Mouse (Mus musculus) stomach, embryonic 14.5 days (tissue): ENCODE results near the gene Lhfpl2. TPM values are rescaled to one million over a fixed set of nuclear protein-coding genes. Genes with fewer than 3 reads are reported as not detected.

Source experiments
- ATAC-seq: fragments of 200-750 bp; cut with Nextera tagmentation; 2 replicates; pipeline ENCODE4 v1.8.0; 2017; ENCODE audit warnings: low read depth, moderate TSS enrichment; ENCODE audit not compliant: insufficient number of reproducible peaks, insufficient read depth, low FRiP score
- H3K27ac ChIP-seq: fragments of 300-500 bp; sonication (generic); 2 replicates; pipeline ENCODE4 v1.5.1; 2014; ENCODE audit warnings: mild to moderate bottlenecking, low read length, moderate library complexity, mixed read lengths
- H3K27me3 ChIP-seq: fragments of 300-500 bp; sonication (generic); 2 replicates; pipeline ENCODE4 v1.6.1; 2014; ENCODE audit warnings: low read length, control low read depth, mixed read lengths; ENCODE audit not compliant: control insufficient read depth, insufficient read depth
- H3K36me3 ChIP-seq: fragments of 300-500 bp; sonication (generic); 2 replicates; pipeline ENCODE4 v1.6.1; 2014; ENCODE audit warnings: mild to moderate bottlenecking, control low read depth, low read length, moderate library complexity, mixed read lengths; ENCODE audit not compliant: control insufficient read depth, insufficient read depth
- H3K4me1 ChIP-seq: fragments of 300-500 bp; sonication (generic); 2 replicates; pipeline ENCODE4 v1.6.1; 2014; ENCODE audit warnings: low read length, control low read depth, mixed read lengths; ENCODE audit not compliant: control insufficient read depth, insufficient read depth
- H3K4me2 ChIP-seq: fragments of 300-500 bp; sonication (generic); replicated peaks from 2 replicates; pipeline ENCODE4 v1.6.1; 2014; ENCODE audit warnings: low read depth, low read length, control low read depth
- H3K4me3 ChIP-seq: fragments of 300-500 bp; sonication (generic); 2 replicates; pipeline ENCODE4 v1.5.1; 2014; ENCODE audit warnings: low read depth, low read length, control low read depth
- H3K9ac ChIP-seq: fragments of 300-500 bp; sonication (generic); replicated peaks from 2 replicates; pipeline ENCODE4 v1.6.1; 2014; ENCODE audit warnings: low read depth, mild to moderate bottlenecking, control low read depth, low read length, moderate library complexity, mixed read lengths
- H3K9me3 ChIP-seq: fragments of 300-500 bp; sonication (generic); 2 replicates; pipeline ENCODE4 v1.6.1; 2016; ENCODE audit warnings: low read depth, low read length, control low read depth; ENCODE audit not compliant: control insufficient read depth
- WGBS: fragments of 180-500 bp; shearing (Covaris S2); extraction: QIAGEN DNeasy Blood & Tissue Kit; methylation state at CpG from one replicate; pipeline ENCODE4 v1.1.7; 2014; 5-methylcytosine and 5-hydroxymethylcytosine counted together
- polyA plus RNA-seq: library from polyadenylated mRNA; unstranded; fragments of >200 nt; fragmentation: Nextera tagmentation; extraction: Ambion mirVana; gene quantifications from 2 replicates; pipeline ENCODE4 v1.2.1, GENCODE M21; 2014

Gene Lhfpl2
- polyA plus RNA-seq, 1 experiment from 2014 or later = 20.8 TPM

DNA sequence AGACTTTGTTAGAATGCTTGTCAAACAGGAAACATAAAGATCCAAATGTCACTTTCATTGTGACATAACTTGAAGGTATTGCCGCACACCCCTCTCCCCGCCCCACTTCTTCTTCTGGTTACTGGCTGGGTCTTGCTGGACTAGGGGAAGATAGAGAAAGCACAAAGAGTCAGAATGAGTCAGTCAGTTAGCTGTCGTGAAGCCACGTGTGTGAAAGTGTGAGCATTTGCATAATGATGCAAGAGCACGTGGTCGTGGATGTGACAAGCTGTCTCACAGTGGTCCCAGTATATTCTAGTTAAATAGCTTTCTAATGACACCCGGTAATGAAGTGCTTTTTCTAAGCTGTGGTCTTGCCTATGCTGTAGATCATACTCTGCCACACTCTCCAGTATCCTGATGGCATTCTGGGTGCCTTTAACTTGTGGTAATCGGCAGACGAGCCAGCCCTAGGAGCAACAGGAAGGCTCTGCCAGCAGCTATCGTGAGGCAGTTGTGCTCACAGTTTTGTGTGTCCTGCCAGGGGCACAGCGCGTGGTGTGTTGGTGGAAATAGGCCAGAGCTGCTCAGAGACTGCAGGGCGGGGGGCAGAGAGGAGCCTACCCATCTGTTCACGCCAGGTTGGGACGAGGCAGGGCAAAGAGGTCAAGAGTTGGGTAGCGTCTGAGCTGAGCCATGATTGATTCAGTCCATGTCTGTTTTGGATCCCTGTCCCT is 40.9 kb downstream of the Lhfpl2 start:
- no peaks in the 10 kb centered on the region for H3K36me3 ChIP-seq
- H3K9me3 ChIP-seq = no peaks in the 10 kb centered on the region
- H3K27me3 ChIP-seq = no peaks in the 10 kb centered on the region
- WGBS = 67% methylated on average over 16 of the region's 16 CpGs
- H3K27ac ChIP-seq = no peak overlapping the region
- H3K4me3 ChIP-seq = no peak overlapping the region
- no peak overlapping the region for H3K9ac ChIP-seq
- 0 out of 2 replicates have a peak, but pooled peaks cover 3% of the 10 kb centered on the region for H3K4me1 ChIP-seq
- no peak for ATAC-seq
- H3K4me2 ChIP-seq = no peak overlapping the region

DNA sequence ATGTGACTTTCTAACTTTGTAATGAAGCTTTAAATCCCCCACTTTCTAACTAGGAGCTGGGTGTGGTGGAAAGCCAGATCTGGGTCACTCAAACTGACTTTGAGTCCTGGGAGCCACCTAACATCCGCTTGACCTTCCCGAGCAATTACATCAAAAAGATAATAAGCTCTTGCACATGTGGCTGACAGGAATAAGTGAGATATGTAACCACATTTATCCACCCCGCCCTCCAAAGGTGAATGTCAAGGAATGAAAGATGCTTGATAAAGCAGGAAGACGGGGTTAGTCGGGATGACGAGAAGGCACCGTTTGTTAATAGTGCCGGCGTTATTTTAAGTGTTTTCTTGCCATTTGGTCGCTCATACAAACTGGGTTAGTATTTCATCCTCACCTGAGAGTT is 41.5 kb downstream of the Lhfpl2 start:
- H3K36me3 ChIP-seq = no peaks in the 10 kb centered on the region
- ATAC-seq = no peak
- H3K4me3 ChIP-seq = no peak overlapping the region
- H3K9me3 ChIP-seq = no peaks in the 10 kb centered on the region
- H3K4me1 ChIP-seq = peaks cover 3% of the 10 kb centered on the region; the same call in 1 of the 2 replicates
- no peak overlapping the region for H3K27ac ChIP-seq
- 75% methylated on average over 10 of the region's 10 CpGs for WGBS
- H3K27me3 ChIP-seq = no peaks in the 10 kb centered on the region
- H3K4me2 ChIP-seq = no peak overlapping the region
- H3K9ac ChIP-seq = no peak overlapping the region

- Histone ChIP-seq H3K27ac (no peak overlapping the region), H3K9me3 (no peaks in the 10 kb centered on the region), H3K4me3 (no peak overlapping the region), H3K4me2 (no peak overlapping the region), H3K36me3 (no peaks in the 10 kb centered on the region), H3K9ac (no peak overlapping the region), H3K27me3 (no peaks in the 10 kb centered on the region), H3K4me1 (peaks cover 12% of the 10 kb centered on the region; the same call in 1 of the 2 replicates)
- no peak for ATAC-seq
- 62% methylated on average over 3 of the region's 3 CpGs for WGBS
Measured at GRCm38 (mm10) chr13:94100361-94100760, 42.8 kb downstream of the Lhfpl2 start.

DNA sequence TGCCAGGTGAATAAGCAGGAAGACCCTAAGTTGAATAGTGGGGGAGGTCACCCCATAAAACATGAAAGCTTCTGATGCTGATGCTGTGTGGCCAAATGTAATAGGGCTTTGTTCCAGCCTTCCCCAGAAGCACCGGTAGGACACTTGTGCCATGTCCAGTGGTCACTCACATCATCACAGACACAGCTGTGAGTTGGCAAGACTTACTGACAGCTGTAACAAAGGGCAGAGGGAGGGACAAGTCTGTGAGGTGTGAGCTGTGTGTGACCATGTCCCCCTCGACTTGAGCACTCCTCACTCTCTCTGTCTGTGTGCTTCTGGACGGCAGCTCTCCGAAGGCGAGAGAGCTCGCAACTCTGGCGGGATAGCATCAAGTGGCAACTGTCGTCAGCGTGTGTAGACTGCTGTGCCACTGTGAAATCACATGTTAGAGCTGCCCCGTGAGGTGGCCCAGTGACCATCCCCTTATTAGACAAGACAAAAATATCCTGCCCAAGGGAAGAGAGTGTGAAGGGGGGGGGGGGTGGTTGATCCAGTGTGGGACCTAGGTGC is 43.5 kb downstream of the Lhfpl2 start:
- no peak for ATAC-seq
- H3K4me1 ChIP-seq = peaks cover 15% of the 10 kb centered on the region; the same call in 1 of the 2 replicates
- H3K4me2 ChIP-seq = no peak overlapping the region
- H3K27me3 ChIP-seq = no peaks in the 10 kb centered on the region
- WGBS = 85% methylated on average over 10 of the region's 10 CpGs
- H3K36me3 ChIP-seq = no peaks in the 10 kb centered on the region
- no peaks in the 10 kb centered on the region for H3K9me3 ChIP-seq
- H3K27ac ChIP-seq = no peak overlapping the region
- no peak overlapping the region for H3K4me3 ChIP-seq
- H3K9ac ChIP-seq = no peak overlapping the region

DNA sequence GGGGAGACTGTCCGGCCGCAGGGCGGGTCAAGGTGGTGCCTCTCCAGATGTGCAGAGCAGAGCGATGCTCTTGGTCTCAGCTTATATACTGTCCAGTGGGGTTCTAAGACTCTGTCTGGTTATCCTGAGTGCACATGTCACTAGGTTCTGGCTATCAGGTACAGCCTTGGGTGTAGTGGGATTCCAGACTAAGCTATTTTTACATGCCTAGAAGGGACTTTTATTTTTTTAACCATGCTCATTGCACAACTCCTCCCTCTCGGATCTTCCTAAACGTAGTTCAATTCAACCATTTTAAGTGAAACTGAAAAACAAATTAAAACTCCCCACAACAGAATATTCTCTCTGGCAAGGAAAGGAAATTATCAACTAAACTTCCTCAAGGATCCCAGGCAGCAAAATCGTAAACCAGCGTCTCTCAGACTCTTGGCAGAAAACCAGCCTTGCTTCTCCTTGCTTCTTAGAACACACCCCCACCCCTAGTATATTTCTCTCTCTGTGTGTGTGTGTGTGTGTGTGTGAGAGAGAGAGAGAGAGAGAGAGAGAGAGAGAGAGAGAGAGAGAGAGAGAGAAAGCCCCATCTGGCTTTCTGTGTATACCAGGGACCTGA is 47.4 kb downstream of the Lhfpl2 start:
- H3K4me2 ChIP-seq = no peak overlapping the region
- ATAC-seq = no peak

DNA sequence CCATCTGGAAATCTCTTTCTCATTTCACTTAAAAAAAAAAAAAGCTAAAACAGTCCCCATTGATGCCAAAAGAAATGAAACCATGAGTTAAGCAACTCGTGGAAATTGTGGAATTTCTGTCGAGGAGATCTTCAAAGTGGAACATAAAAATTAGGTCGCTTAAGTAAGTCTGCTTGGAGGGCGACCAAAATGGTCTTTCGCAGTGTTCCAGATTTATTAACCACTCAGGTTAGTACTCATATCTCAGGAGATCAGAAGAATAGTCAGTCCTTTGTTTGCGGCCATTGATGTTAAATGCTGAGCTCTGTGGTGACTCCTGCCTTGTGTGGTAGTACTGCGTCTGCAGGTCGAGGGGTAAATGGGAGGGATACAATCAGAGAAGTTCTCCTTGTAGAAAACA is 48.8 kb downstream of the Lhfpl2 start:
- Histone ChIP-seq H3K4me3 (no peak overlapping the region), H3K4me1 (peaks cover 12% of the 10 kb centered on the region; the same call in 1 of the 2 replicates), H3K27me3 (no peaks in the 10 kb centered on the region), H3K36me3 (no peaks in the 10 kb centered on the region), H3K4me2 (no peak overlapping the region), H3K9ac (no peak overlapping the region), H3K9me3 (no peaks in the 10 kb centered on the region), H3K27ac (no peak overlapping the region)
- WGBS = 83% methylated on average over 8 of the region's 8 CpGs
- no peak for ATAC-seq

More for the DNA sequence above, 47.4 kb downstream of the Lhfpl2 start:
- Histone ChIP-seq H3K27ac (peak overlapping the region; percentile 6; the same call in 1 of the 2 replicates), H3K4me1 (peaks cover 13% of the 10 kb centered on the region; the same call in 1 of the 2 replicates), H3K36me3 (no peaks in the 10 kb centered on the region), H3K4me3 (no peak overlapping the region), H3K9me3 (no peaks in the 10 kb centered on the region), H3K27me3 (no peaks in the 10 kb centered on the region), H3K9ac (no peak overlapping the region)
- 63% methylated on average over 8 of the region's 8 CpGs for WGBS

- H3K4me3 ChIP-seq = no peak overlapping the region
- H3K9ac ChIP-seq = no peak overlapping the region
- no peak overlapping the region for H3K4me2 ChIP-seq
- no peak overlapping the region for H3K27ac ChIP-seq
- 91% methylated on average over 7 of the region's 7 CpGs for WGBS
- H3K27me3 ChIP-seq = no peaks in the 10 kb centered on the region
- ATAC-seq = no peak
- H3K9me3 ChIP-seq = no peaks in the 10 kb centered on the region
- peaks cover 12% of the 10 kb centered on the region; the same call in 1 of the 2 replicates for H3K4me1 ChIP-seq
- no peaks in the 10 kb centered on the region for H3K36me3 ChIP-seq
Measured at GRCm38 (mm10) chr13:94106983-94107382, 49.4 kb downstream of the Lhfpl2 start.

DNA sequence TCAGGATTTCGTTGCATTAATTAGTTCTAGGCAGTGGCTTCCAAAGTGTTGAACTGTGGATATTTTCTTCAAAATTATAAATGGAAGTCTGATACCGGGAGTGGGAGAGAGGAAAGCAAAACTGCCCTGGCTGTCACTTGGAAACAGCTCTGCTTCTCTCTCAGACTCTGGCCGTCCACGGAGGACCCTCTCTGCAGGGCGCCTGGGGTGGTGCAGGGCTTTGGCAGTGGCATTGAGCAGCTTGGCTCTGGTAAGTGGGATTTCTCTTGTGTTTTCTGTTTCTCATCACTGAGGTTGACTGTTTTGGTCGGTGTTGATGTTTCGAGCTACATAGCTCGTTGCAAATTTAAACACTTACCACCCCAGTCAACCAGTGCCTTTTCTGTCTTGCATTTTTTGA is 53.0 kb downstream of the Lhfpl2 start:
- whole genome bisulfite sequencing = 85% methylated on average over 8 of the region's 8 CpGs
- H3K4me1 ChIP-seq = peaks cover 5% of the 10 kb centered on the region; the same call in 1 of the 2 replicates
- no peak for ATAC-seq
- no peaks in the 10 kb centered on the region for H3K27me3 ChIP-seq
- H3K27ac ChIP-seq = no peak overlapping the region
- H3K9me3 ChIP-seq = no peaks in the 10 kb centered on the region
- no peak overlapping the region for H3K4me2 ChIP-seq
- no peak overlapping the region for H3K9ac ChIP-seq
- no peak overlapping the region for H3K4me3 ChIP-seq
- no peaks in the 10 kb centered on the region for H3K36me3 ChIP-seq
